Mouse (Mus musculus) liver, embryonic 16.5 days (tissue): ENCODE measurements around the gene Ssu72. TPM values are rescaled to one million over a fixed set of nuclear protein-coding genes. Genes with fewer than 3 reads are reported as not detected.

Experiments used
- ATAC-seq: fragments of 200-750 bp; cut with Nextera tagmentation; 2 replicates; pipeline ENCODE4 v1.8.0; 2017; ENCODE audit warnings: low read depth, mild to moderate bottlenecking, moderate number of reproducible peaks, moderate library complexity
- H3K27ac ChIP-seq: fragments of 300-500 bp; sonication (generic); 2 replicates; pipeline ENCODE4 v1.5.1; 2014; ENCODE audit warnings: mild to moderate bottlenecking, low read length
- H3K27me3 ChIP-seq: fragments of 300-500 bp; sonication (generic); 2 replicates; pipeline ENCODE4 v1.6.1; 2014; ENCODE audit warnings: low read depth, low read length, mixed read lengths; ENCODE audit not compliant: control insufficient read depth, insufficient read depth
- H3K36me3 ChIP-seq: fragments of 300-500 bp; sonication (generic); 2 replicates; pipeline ENCODE4 v1.6.1; 2014; ENCODE audit warnings: mild to moderate bottlenecking; ENCODE audit not compliant: control insufficient read depth, insufficient read depth
- H3K4me1 ChIP-seq: fragments of 300-500 bp; sonication (generic); 2 replicates; pipeline ENCODE4 v1.6.1; 2014; ENCODE audit warnings: low read depth, low read length, mixed read lengths; ENCODE audit not compliant: control insufficient read depth
- H3K4me2 ChIP-seq: fragments of 300-500 bp; sonication (generic); 2 replicates; pipeline ENCODE4 v1.6.1; 2014; ENCODE audit warnings: low read depth, low read length, mixed read lengths
- H3K4me3 ChIP-seq: fragments of 300-500 bp; sonication (generic); 2 replicates; pipeline ENCODE4 v1.5.1; 2014; ENCODE audit warnings: low read depth, mild to moderate bottlenecking, low read length
- H3K9ac ChIP-seq: fragments of 300-500 bp; sonication (generic); 2 replicates; pipeline ENCODE4 v1.6.1; 2014; ENCODE audit warnings: low read depth, low read length
- H3K9me3 ChIP-seq: fragments of 300-500 bp; sonication (generic); replicated peaks from 2 replicates; pipeline ENCODE4 v1.6.1; 2016; ENCODE audit warnings: low read length; ENCODE audit not compliant: control insufficient read depth
- WGBS: fragments of 180-500 bp; shearing (Covaris S2); extraction: QIAGEN DNeasy Blood & Tissue Kit; methylation state at CpG from one replicate; pipeline ENCODE4 v1.1.7; 2014; ENCODE audit not compliant: insufficient replicate concordance; 5-methylcytosine and 5-hydroxymethylcytosine counted together
- polyA plus RNA-seq: library from polyadenylated mRNA; unstranded; fragments of >200 nt; fragmentation: Nextera tagmentation; extraction: Ambion mirVana; gene quantifications from 2 replicates; pipeline ENCODE4 v1.2.1, GENCODE M21; 2015

The Ssu72 gene
- polyA plus RNA-seq, 1 experiment from 2014 or later: 44.5 TPM

DNA sequence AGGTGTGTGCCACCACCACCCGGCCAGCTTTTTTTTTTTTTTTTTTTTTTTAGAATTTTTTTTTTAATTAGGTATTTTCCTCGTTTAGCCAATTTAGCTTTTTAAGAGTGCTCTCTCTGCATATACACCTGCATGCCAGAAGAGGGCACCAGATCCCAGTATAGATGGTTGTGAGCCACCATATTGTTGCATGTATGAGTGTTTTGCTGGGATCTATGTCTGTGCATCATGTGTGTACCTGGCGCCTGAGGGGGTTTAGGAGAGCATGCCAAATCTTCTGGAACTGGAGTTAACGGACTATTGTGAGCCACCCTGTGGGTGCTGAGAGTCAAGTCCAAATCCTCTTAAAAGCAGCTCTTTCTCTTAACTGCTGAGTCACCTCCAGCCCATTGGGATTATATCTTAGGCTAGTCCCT is 17.1 kb downstream of the Ssu72 start:
- no peak for ATAC-seq
- 40% methylated on average over 4 of the region's 4 CpGs for WGBS

DNA sequence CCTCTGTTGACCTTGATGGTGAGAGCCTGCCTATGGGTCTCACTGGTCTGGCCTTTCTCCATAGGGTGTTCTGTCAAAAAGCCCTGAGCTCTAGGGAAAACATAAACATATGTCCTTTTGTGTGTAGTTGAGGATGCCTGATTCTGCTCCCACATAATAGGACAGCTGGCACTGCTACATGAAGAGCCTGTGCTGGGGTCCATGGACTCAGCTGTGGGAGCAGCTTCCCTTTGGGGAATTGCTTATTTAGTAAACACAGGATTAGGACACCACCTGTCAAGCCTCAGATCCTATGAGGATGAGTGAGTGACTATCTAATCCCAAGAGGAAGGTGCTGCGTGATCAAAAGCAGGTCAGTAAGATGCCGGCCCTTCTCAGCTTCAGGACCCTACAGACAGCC is 23.4 kb downstream of the Ssu72 start:
- no peaks in the 10 kb centered on the region for H3K4me1 ChIP-seq
- H3K4me2 ChIP-seq: no peak overlapping the region
- H3K27me3 ChIP-seq: no peaks in the 10 kb centered on the region
- H3K4me3 ChIP-seq: no peak overlapping the region
- H3K9ac ChIP-seq: no peak overlapping the region
- no peaks in the 10 kb centered on the region for H3K9me3 ChIP-seq
- ATAC-seq: no peak
- WGBS: 89% methylated on average over 2 of the region's 2 CpGs
- H3K36me3 ChIP-seq: no peaks in the 10 kb centered on the region
- H3K27ac ChIP-seq: no peak overlapping the region

More for the DNA sequence above, 17.1 kb downstream of the Ssu72 start:
- no peak overlapping the region for H3K27ac ChIP-seq
- no peak overlapping the region for H3K9ac ChIP-seq
- no peaks in the 10 kb centered on the region; the same call in 1 of the 2 replicates for H3K4me1 ChIP-seq
- no peak overlapping the region for H3K4me3 ChIP-seq
- H3K27me3 ChIP-seq: no peaks in the 10 kb centered on the region
- no peak overlapping the region for H3K4me2 ChIP-seq
- H3K36me3 ChIP-seq: peaks cover 7% of the 10 kb centered on the region
- H3K9me3 ChIP-seq: no peaks in the 10 kb centered on the region

DNA sequence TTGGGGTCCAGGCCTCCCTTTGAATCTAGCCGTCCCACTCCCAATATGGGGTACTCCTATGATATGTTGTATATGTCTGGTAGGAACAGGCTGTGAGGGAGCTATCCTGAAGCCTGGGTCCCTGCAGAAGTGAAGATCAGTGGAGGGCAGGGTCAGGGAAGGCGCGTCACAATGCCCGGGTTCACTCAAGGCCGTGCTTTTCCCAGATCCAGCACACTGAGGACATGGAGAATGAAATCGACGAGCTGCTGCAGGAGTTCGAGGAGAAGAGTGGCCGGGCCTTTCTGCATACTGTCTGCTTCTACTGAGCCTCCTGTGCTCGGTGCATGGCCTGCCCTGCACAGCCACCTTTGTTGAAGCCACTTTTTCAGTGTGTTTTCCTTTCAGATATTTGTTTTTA is 28.7 kb downstream of the Ssu72 start:
- no peak overlapping the region for H3K4me2 ChIP-seq
- ATAC-seq: no peak
- H3K27me3 ChIP-seq: 0 out of 2 replicates have a peak, but pooled peaks cover 2% of the 10 kb centered on the region
- no peaks in the 10 kb centered on the region for H3K9me3 ChIP-seq
- H3K4me1 ChIP-seq: peaks cover 17% of the 10 kb centered on the region
- no peak overlapping the region for H3K4me3 ChIP-seq
- WGBS: 73% methylated on average over 10 of the region's 10 CpGs
- H3K36me3 ChIP-seq: no peaks in the 10 kb centered on the region
- no peak overlapping the region for H3K27ac ChIP-seq
- H3K9ac ChIP-seq: no peak overlapping the region

DNA sequence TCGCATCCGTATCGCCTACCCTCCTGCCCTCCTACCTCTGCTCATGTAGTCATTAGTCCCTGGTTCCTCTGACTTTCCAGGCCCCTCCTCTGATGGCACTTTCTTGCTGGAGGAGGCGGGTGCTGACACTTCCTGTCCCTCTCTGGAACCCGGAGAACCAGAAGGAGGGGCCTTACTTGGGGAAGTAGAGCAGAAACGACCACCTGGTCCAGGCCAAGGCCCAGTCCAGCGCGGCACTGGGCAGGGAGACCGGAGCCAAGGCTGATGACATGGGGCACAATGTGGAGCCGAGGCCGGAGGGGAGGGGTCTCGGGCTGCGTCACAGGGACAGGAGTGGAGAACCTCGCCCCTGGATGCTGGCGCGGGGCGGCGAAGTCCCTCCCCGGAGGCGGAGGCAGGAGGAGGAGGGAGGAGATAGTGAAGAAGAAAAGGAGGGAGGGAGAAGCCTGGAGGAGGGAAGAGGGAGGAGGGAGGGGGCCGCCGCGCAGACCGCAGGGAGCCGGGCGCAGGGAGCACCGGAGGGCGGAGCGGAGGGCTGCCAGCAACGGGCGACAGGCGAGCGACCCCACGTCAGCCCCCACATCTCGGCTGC is 29.8 kb downstream of the Ssu72 start, which contains the start of gene Tmem240:
Gene Tmem240, plus strand, starts transcription at position 451 of the 592 bp plus-strand sequence.
- H3K4me1 ChIP-seq: peaks cover 17% of the 10 kb centered on the region
- peak within 1 kb of the TSS; percentile 50 for H3K27ac ChIP-seq

DNA sequence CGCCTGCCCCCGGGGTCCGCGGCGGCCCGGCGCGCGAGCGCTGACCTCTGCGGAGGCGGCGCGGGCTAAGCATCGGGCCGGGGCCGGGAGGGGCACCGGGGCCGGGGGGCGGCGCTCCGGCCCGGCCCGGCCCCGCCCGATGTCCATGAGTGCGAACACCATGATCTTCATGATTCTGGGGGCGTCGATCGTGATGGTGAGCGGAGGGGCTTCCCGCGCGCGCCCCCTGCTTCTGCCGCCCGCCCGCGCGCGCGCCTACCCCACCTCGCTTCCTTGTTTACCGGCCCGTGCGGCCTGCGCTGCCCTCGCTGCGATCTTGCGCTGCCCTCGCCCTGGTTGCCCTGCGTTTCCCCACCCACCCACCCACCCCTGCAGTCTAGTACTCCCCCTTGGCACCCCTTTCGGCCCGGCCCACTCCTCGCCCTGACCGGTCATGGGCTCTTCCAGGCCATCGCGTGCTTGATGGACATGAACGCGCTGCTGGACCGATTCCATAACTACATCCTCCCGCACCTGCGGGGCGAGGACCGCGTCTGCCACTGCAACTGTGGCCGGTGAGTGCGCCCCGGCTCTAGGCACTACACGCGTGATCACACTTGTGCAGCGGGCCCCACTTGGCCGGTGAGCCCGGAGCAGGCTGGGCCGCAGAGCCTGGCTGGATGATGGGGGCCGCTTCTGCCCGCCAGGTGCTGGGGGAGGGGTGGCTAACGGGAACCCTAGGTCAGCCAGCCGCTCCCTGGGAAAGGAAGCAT is 30.5 kb downstream of the Ssu72 start:
- Histone ChIP-seq H3K27ac (peak overlapping the region; percentile 50), H3K27me3 (0 out of 2 replicates have a peak, but pooled peaks cover 2% of the 10 kb centered on the region), H3K4me3 (peak overlapping the region; percentile 77), H3K4me2 (peak overlapping the region; percentile 96), H3K9ac (peak overlapping the region; percentile 73), H3K4me1 (peaks cover 17% of the 10 kb centered on the region), H3K9me3 (no peaks in the 10 kb centered on the region), H3K36me3 (no peaks in the 10 kb centered on the region)
- ATAC-seq: peak; percentile 63
- WGBS: under 1% methylated on average over 56 of the region's 79 CpGs

More for the DNA sequence above, 29.8 kb downstream of the Ssu72 start, which contains the start of gene Tmem240:
- peak within 1 kb of the TSS; percentile 96 for H3K4me2 ChIP-seq
- 0 out of 2 replicates have a peak, but pooled peaks cover 2% of the 10 kb centered on the region for H3K27me3 ChIP-seq
- peak; percentile 84 for ATAC-seq
- peak within 1 kb of the TSS; percentile 77 for H3K4me3 ChIP-seq
- H3K9ac ChIP-seq: peak within 1 kb of the TSS; percentile 73
- H3K9me3 ChIP-seq: no peaks in the 10 kb centered on the region
- 2% methylated on average over 29 of the region's 35 CpGs for WGBS
- no peaks in the 10 kb centered on the region for H3K36me3 ChIP-seq

DNA sequence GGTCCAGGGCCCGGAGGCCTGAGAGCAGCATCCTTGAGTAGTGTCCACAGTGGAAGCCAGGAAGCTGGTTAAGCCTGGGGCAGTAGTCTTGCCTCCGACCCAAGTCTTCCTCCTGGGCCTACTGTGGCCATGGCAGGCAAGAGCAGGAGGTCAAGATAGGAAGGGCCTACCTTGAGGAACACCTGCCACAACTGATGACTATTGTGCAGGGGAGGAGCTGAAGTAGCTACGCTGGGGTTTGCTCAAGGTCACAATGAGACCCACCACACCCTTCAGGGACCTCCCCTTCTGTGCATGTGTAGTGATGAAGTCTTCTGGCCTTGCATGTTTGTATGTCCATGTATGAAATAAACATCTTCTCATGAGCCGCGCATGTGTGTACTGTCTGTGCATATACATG is 31.2 kb downstream of the Ssu72 start:
- 62% methylated on average over 5 of the region's 5 CpGs for WGBS
- no peak overlapping the region for H3K27ac ChIP-seq
- 0 out of 2 replicates have a peak, but pooled peaks cover 2% of the 10 kb centered on the region for H3K27me3 ChIP-seq
- ATAC-seq: no peak
- no peak overlapping the region for H3K9ac ChIP-seq
- no peaks in the 10 kb centered on the region; the same call in 1 of the 2 replicates for H3K36me3 ChIP-seq
- H3K4me3 ChIP-seq: peak overlapping the region; percentile 77
- H3K4me2 ChIP-seq: peak overlapping the region; percentile 96; the same call in 1 of the 2 replicates
- H3K4me1 ChIP-seq: peaks cover 17% of the 10 kb centered on the region
- H3K9me3 ChIP-seq: no peaks in the 10 kb centered on the region

DNA sequence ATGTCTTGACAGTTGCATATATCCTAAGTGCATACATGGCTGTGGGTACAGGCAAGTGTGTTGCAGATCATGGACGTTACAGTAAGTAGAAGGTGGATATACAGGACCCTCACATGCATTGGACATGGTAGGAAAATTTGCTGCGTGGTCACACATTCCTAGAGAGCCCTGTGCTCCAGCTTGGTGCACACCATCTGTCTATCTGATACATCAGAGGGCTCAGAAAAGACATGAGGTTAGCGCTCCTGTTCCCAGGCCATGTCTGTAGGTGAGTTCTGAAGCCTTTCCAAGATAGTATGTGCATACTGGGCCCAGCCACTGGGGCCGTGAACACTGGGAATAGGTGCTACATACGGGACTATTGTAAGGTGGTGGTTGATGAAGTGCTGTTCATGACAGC is 31.8 kb downstream of the Ssu72 start:
- Histone ChIP-seq H3K4me3 (no peak overlapping the region), H3K9ac (no peak overlapping the region), H3K4me2 (no peak overlapping the region), H3K4me1 (peaks cover 17% of the 10 kb centered on the region), H3K36me3 (no peaks in the 10 kb centered on the region; the same call in none of the 2 replicates), H3K9me3 (no peaks in the 10 kb centered on the region), H3K27ac (no peak overlapping the region), H3K27me3 (0 out of 2 replicates have a peak, but pooled peaks cover 2% of the 10 kb centered on the region)
- no peak for ATAC-seq
- WGBS: 81% methylated on average over 5 of the region's 5 CpGs

DNA sequence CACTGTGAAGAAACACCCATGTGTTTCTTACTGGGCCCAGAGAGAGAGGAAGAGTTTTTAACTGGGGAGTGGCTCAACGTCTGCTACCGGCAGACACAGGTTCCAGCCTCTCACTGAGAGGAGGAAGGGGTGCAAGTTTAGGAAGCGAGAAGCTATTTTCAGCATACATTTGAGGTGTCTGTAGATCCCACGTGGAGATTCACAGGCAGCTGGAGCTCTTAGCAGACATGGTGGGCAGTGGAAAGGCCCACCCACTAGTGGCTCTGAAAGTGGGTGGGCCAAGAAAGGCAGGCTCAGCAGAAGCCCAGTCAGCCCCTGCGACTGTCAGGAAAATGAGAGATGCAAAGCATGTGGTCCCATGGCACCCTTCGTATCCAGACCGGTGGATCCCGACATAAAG is 33.7 kb downstream of the Ssu72 start:
- Histone ChIP-seq H3K36me3 (peaks cover 3% of the 10 kb centered on the region), H3K27me3 (0 out of 2 replicates have a peak, but pooled peaks cover 2% of the 10 kb centered on the region), H3K9me3 (no peaks in the 10 kb centered on the region), H3K4me2 (no peak overlapping the region), H3K9ac (no peak overlapping the region), H3K4me3 (no peak overlapping the region), H3K27ac (no peak overlapping the region), H3K4me1 (peaks cover 17% of the 10 kb centered on the region)
- no peak for ATAC-seq
- WGBS: 51% methylated on average over 8 of the region's 8 CpGs

DNA sequence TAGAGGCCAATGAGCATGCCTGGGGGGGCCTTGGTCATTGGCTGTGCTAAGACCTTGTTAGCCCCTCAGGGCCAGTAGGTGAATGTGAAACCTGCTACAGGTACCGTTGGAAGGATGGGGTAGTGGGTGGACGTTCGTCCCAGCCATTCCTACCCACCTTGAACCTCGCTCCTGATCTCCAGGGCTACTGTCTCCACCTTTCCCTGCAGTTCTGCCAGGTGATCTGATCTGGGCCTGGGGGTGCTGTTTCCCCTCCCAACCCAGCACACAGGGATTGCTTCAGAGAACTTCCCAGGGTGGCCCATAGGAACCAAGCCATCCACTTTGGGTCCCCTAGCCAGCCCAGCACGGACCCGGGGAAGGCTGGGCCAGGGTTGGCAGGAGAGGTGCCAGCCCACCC is 34.6 kb downstream of the Ssu72 start:
- no peak overlapping the region for H3K27ac ChIP-seq
- H3K27me3 ChIP-seq: 0 out of 2 replicates have a peak, but pooled peaks cover 2% of the 10 kb centered on the region
- H3K9ac ChIP-seq: no peak overlapping the region
- H3K4me2 ChIP-seq: no peak overlapping the region
- WGBS: 76% methylated on average over 6 of the region's 6 CpGs
- H3K4me1 ChIP-seq: peaks cover 12% of the 10 kb centered on the region
- H3K4me3 ChIP-seq: no peak overlapping the region
- ATAC-seq: no peak
- peaks cover 6% of the 10 kb centered on the region for H3K36me3 ChIP-seq
- no peaks in the 10 kb centered on the region for H3K9me3 ChIP-seq
